Mouse (Mus musculus): Measurements from ENCODE around the gene Dcaf1.

The Dcaf1 gene

GRCm38 (mm10) chr9:106821618-106822380, at the start of gene Dcaf1:
Gene Dcaf1 (plus strand): TSS chr9:106821874.
- CTCF ChIA-PET: interaction anchor here (1.1 kb wide), 1 partner anchor 137 kb away, joined by 3 read pairs; no protein-coding TSS in a partner anchor

- CTCF ChIA-PET: no interaction called here
These were observed 45.6 kb upstream of the Dcaf1 start for GRCm38 (mm10) chr9:106776116-106776515.

- CTCF ChIA-PET: no interaction called here
These were observed 44.3 kb upstream of the Dcaf1 start for GRCm38 (mm10) chr9:106777423-106777822.

- CTCF ChIA-PET: no interaction called here
These were observed 43.4 kb upstream of the Dcaf1 start for GRCm38 (mm10) chr9:106778319-106778718.

- CTCF ChIA-PET: no interaction called here
These were observed 41.6 kb upstream of the Dcaf1 start for GRCm38 (mm10) chr9:106780086-106780485.

- CTCF ChIA-PET: no interaction called here
These were observed 38.1 kb upstream of the Dcaf1 start for GRCm38 (mm10) chr9:106783554-106783953.

GRCm38 (mm10) chr9:106785206-106785605, 36.5 kb upstream of the Dcaf1 start:
- CTCF ChIA-PET: interaction anchor here (0.6 kb wide), 1 partner anchor 1984 kb away, joined by 8 read pairs; no protein-coding TSS in a partner anchor

GRCm38 (mm10) chr9:106787979-106788811, 33.5 kb upstream of the Dcaf1 start:
- CTCF ChIA-PET: no interaction called here

GRCm38 (mm10) chr9:106788812-106789321, 32.8 kb upstream of the Dcaf1 start, which contains the start of gene Rad54l2:
Gene Rad54l2 (minus strand): TSS chr9:106789194.
- CTCF ChIA-PET: interaction anchor here (0.6 kb wide), 2 partner anchors 24 to 569 kb away, joined by 4 to 8 read pairs; no protein-coding TSS in a partner anchor

GRCm38 (mm10) chr9:106789363-106789762, 32.3 kb upstream of the Dcaf1 start:
- CTCF ChIA-PET: interaction anchor here (0.6 kb wide), 2 partner anchors 24 to 568 kb away, joined by 4 to 8 read pairs; no protein-coding TSS in a partner anchor

GRCm38 (mm10) chr9:106790831-106791230, 30.8 kb upstream of the Dcaf1 start:
- CTCF ChIA-PET: no interaction called here

- CTCF ChIA-PET: no interaction called here
These were observed 15.2 kb upstream of the Dcaf1 start for GRCm38 (mm10) chr9:106806503-106806902.

- CTCF ChIA-PET: interaction anchor here (0.7 kb wide), 1 partner anchor 57 kb away, joined by 3 read pairs; no protein-coding TSS in a partner anchor
These were observed 3.5 kb upstream of the Dcaf1 start for GRCm38 (mm10) chr9:106818191-106818590.

GRCm38 (mm10) chr9:106819201-106819600, 2.5 kb upstream of the Dcaf1 start:
- CTCF ChIA-PET: interaction anchor here (0.8 kb wide), 1 partner anchor 32 kb away, joined by 3 read pairs; no protein-coding TSS in a partner anchor

GRCm38 (mm10) chr9:106821050-106821617, 540 bp upstream of the Dcaf1 start:
- CTCF ChIA-PET: no interaction called here

- CTCF ChIA-PET: interaction anchor here (0.6 to 1.1 kb wide), 2 partner anchors 80 to 138 kb away, joined by 3 read pairs; no protein-coding TSS in a partner anchor
These were observed 869 bp downstream of the Dcaf1 start for GRCm38 (mm10) chr9:106822381-106823104.

GRCm38 (mm10) chr9:106840569-106840968, 18.9 kb downstream of the Dcaf1 start:
- CTCF ChIA-PET: no interaction called here

GRCm38 (mm10) chr9:106842800-106843199, 21.1 kb downstream of the Dcaf1 start:
- CTCF ChIA-PET: interaction anchor here (0.7 kb wide), 1 partner anchor 944 kb away, joined by 3 read pairs; no protein-coding TSS in a partner anchor

- CTCF ChIA-PET: interaction anchor here (0.7 kb wide), 1 partner anchor 36 kb away, joined by 3 read pairs; no protein-coding TSS in a partner anchor
These were observed 35.0 kb downstream of the Dcaf1 start for GRCm38 (mm10) chr9:106856664-106857063.

GRCm38 (mm10) chr9:106858036-106858435, 36.4 kb downstream of the Dcaf1 start:
- CTCF ChIA-PET: no interaction called here

GRCm38 (mm10) chr9:106874216-106874615, 52.5 kb downstream of the Dcaf1 start:
- CTCF ChIA-PET: interaction anchor here (0.6 kb wide), 1 partner anchor 19 kb away, joined by 11 read pairs; no protein-coding TSS in a partner anchor

Measured in spleen, embryonic (tissue).